Mouse (Mus musculus): ENCODE measurements around the gene Vps26b. TPM values are rescaled to one million over a fixed set of nuclear protein-coding genes. Genes with fewer than 3 reads are reported as not detected.

Vps26b gene
- polyA plus RNA-seq, 1 experiment from 2014 or later, result 27.6 TPM

DNA sequence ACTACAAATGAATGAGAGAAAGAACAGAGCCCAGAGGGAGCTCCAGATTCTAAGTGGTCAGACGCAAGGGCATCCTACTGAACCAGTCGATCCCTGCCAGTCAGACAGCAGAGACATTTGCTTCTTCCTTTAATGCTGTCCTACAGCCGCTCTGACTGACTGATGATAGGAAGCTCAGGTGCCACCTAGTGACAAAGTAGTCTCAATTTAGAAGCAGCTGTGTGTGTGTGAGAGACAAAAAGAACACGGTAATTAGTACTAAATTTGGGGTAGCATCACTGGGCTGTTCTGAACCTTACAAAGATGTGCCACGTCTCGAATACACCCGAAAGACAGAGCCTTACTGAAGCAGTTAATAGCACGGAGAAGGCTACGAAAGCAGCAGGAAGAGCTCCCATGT, 52.1 kb downstream of the Vps26b start:
- no peaks in the 10 kb centered on the region for H3K4me1 ChIP-seq (replicated peaks; ENCODE audit: control insufficient read depth, insufficient read depth, low read length)
- no peak overlapping the region for H3K9ac ChIP-seq (ENCODE audit: low read length)
- WGBS, result 89% methylated on average over 9 of the region's 9 CpGs
- H3K4me3 ChIP-seq (ENCODE audit: low read length), result no peak overlapping the region
- no peak for ATAC-seq (ENCODE audit: low read depth)
- H3K4me2 ChIP-seq (ENCODE audit: low read depth, low read length), result no peak overlapping the region
- H3K27me3 ChIP-seq (ENCODE audit: control insufficient read depth, insufficient read depth, low read depth, low read length), result no peaks in the 10 kb centered on the region
- no peaks in the 10 kb centered on the region for H3K9me3 ChIP-seq (ENCODE audit: control insufficient read depth, low read length)
- H3K36me3 ChIP-seq (ENCODE audit: control insufficient read depth, insufficient read depth, low read length), result peaks cover 47% of the 10 kb centered on the region
- H3K27ac ChIP-seq (ENCODE audit: low read length), result no peak overlapping the region

Other genes starting within 250 kb of the Vps26b start
- 10.5 and 11.1 TPM in 2 replicates for gene Glb1l2, start 223.6 kb downstream of the Vps26b start, polyA plus RNA-seq (2015; fragmentation: Nextera tagmentation; extraction: Ambion mirVana)
- gene Glb1l3, start 169.2 kb downstream of the Vps26b start, polyA plus RNA-seq (2015; fragmentation: Nextera tagmentation; extraction: Ambion mirVana), result 0.48 and 0.89 TPM in 2 replicates
- not detected in 2 replicates for gene Gm1110, start 107.0 kb downstream of the Vps26b start, polyA plus RNA-seq (2015; fragmentation: Nextera tagmentation; extraction: Ambion mirVana)
- 49.5 and 53.8 TPM in 2 replicates for gene Acad8, start 30.5 kb downstream of the Vps26b start, polyA plus RNA-seq (2015; fragmentation: Nextera tagmentation; extraction: Ambion mirVana)
- 112 and 123 TPM in 2 replicates for gene Thyn1, start 30.4 kb downstream of the Vps26b start, polyA plus RNA-seq (2015; fragmentation: Nextera tagmentation; extraction: Ambion mirVana)
- gene Ncapd3, start 110 bp upstream of the Vps26b start, polyA plus RNA-seq (2015; fragmentation: Nextera tagmentation; extraction: Ambion mirVana), result 34.4 and 35.1 TPM in 2 replicates
- 55.9 and 59.0 TPM in 2 replicates for gene Jam3, start 125.4 kb upstream of the Vps26b start, polyA plus RNA-seq (2015; fragmentation: Nextera tagmentation; extraction: Ambion mirVana)